ENCODE assay signal across 12 mouse cellular contexts in genomic region chr5:31595868-31596267, GRCm38 (mm10). TPM values are rescaled to one million over a fixed set of nuclear protein-coding genes. Genes with fewer than 3 reads are reported as not detected.
DNase-seq lines count a peak whose midpoint lies in the region; ATAC-seq and TF ChIP-seq lines count a peak whose summit lies in the region.
"Had no signal": no experiment of that assay in that cellular context is flagged by ENCODE, and none has a peak within 500 bp of the region (broad histone marks: within the 10 kb centered on the region; RNA-seq: fewer than 3 reads in every experiment).

No protein-coding gene starts in this region.

- no peak for TF ChIP-seq RAD21 in MEL (IDR thresholded peaks at IDR 0.05; ENCODE audit: low read depth, low read length)

- H3K4me3 ChIP-seq in heart, embryonic 13.5 days = no peak overlapping the region
- H3K4me3 ChIP-seq in liver, embryonic 11.5 days (ENCODE audit: low read depth, low read length) = peak overlapping the region; percentile 46
- peak overlapping the region; percentile 72 to 86 for H3K4me3 ChIP-seq in MEL (ENCODE audit: control insufficient read depth in 1 of 2, insufficient read depth in 1 of 2, low read depth in 2 of 2, low read length in 2 of 2)
- H3K4me3 ChIP-seq in olfactory bulb, adult 2 months (ENCODE audit: insufficient read depth, low read depth, low read length) = no peak overlapping the region

- peaks cover 20% of the 10 kb centered on the region for H3K4me1 ChIP-seq in heart, embryonic 13.5 days
- peaks cover 10% of the 10 kb centered on the region; the same call in 1 of the 2 replicates for H3K4me1 ChIP-seq in liver, embryonic 11.5 days (replicated peaks; ENCODE audit: control insufficient read depth, insufficient read depth, low read length)
- H3K4me1 ChIP-seq in MEL (ENCODE audit: control insufficient read depth in 1 of 2, insufficient read depth in 2 of 2, low read length in 2 of 2) = peaks cover 4 to 44% of the 10 kb centered on the region in 2 experiments; a peak in 3 of 4 replicates
- H3K4me1 ChIP-seq in olfactory bulb, adult 2 months (ENCODE audit: control insufficient read depth, insufficient read depth, low read length) = peaks cover 14% of the 10 kb centered on the region

- no peak for DNase-seq in heart, postnatal 36 days
- no peak for DNase-seq in liver, embryonic 11.5 days (ENCODE audit: low spot score)
- DNase-seq in liver (no peak), MEL (ENCODE audit: low read depth, low spot score) (peak; percentile 74)
- no peak for DNase-seq in ovary, postnatal 14 days (ENCODE audit: low spot score)
- no peak for DNase-seq in adrenal gland, postnatal 36 days

- peak in 1 of 3 experiments; percentile 13; a peak in 2 of 6 replicates for TF ChIP-seq CTCF in MEL (IDR thresholded peaks at IDR 0.05 in 2 of 3, conservative IDR thresholded peaks at IDR 0.05 in 1 of 3; ENCODE audit: control insufficient read depth in 1 of 3, insufficient read depth in 1 of 3, low read depth in 2 of 3, low read length in 3 of 3, poor library complexity in 1 of 3, severe bottlenecking in 1 of 3)
- TF ChIP-seq CTCF in olfactory bulb, adult 2 months (IDR thresholded peaks at IDR 0.05; ENCODE audit: insufficient read depth, low read depth, low read length) = no peak

- H3K9ac ChIP-seq in heart, embryonic 13.5 days = peak overlapping the region; percentile 81; the same call in 1 of the 2 replicates
- H3K9ac ChIP-seq in liver, embryonic 11.5 days (ENCODE audit: low read depth, low read length) = no peak overlapping the region
- peak overlapping the region; percentile 81 for H3K9ac ChIP-seq in MEL (ENCODE audit: control insufficient read depth, low read depth, low read length, poor library complexity, severe bottlenecking)

- WGBS in heart, embryonic 13.5 days = 59% methylated on average over 4 of the region's 4 CpGs
- WGBS in liver, embryonic 11.5 days = 59% methylated on average over 4 of the region's 4 CpGs
- 69% methylated on average over 4 of the region's 4 CpGs for WGBS in olfactory bulb, adult 2 months

- no peak for TF ChIP-seq EP300 in MEL (IDR thresholded peaks at IDR 0.05; ENCODE audit: low read depth in 1 of 2, low read length in 2 of 2)

- peaks cover 31% of the 10 kb centered on the region for H3K79me2 ChIP-seq in MEL (ENCODE audit: control insufficient read depth, insufficient read depth, low read length, poor library complexity)

- ATAC-seq in heart, embryonic 13.5 days (ENCODE audit: extremely low read depth, insufficient number of reproducible peaks, low FRiP score, low TSS enrichment) = no peak
- no peak for ATAC-seq in liver, embryonic 11.5 days (replicated peaks; ENCODE audit: low FRiP score)

- H3K27me3 ChIP-seq in heart, embryonic 13.5 days (replicated peaks) = no peaks in the 10 kb centered on the region
- no peaks in the 10 kb centered on the region for H3K27me3 ChIP-seq in liver, embryonic 11.5 days (replicated peaks; ENCODE audit: control insufficient read depth, insufficient read depth, low read length)
- no peaks in the 10 kb centered on the region for H3K27me3 ChIP-seq in MEL (ENCODE audit: control insufficient read depth in 1 of 2, insufficient read depth in 2 of 2, low read length in 2 of 2)
- H3K27me3 ChIP-seq: CH12.LX; limb, embryonic 12.5 days; midbrain, embryonic 15.5 days had no signal

- no peak overlapping the region for H3K27ac ChIP-seq in heart, embryonic 13.5 days (replicated peaks)
- no peak overlapping the region for H3K27ac ChIP-seq in liver, embryonic 11.5 days (ENCODE audit: low read depth, low read length)
- peak overlapping the region; percentile 88 for H3K27ac ChIP-seq in MEL (ENCODE audit: control insufficient read depth, low read depth, low read length)
- H3K27ac ChIP-seq in olfactory bulb, adult 2 months (ENCODE audit: insufficient read depth, low read depth, low read length) = peak overlapping the region; percentile 83; the same call in 1 of the 2 replicates
- H3K27ac ChIP-seq: limb, embryonic 12.5 days; midbrain, embryonic 15.5 days; neural tube, embryonic 12.5 days had no signal

- intact Hi-C loops in heart, postnatal 36 days (cut with DNase I) = loop anchor here (2.0 kb wide), 2 partner anchors 25 to 33 kb away; no protein-coding TSS in a partner anchor

- no peaks in the 10 kb centered on the region for H3K9me3 ChIP-seq in heart, embryonic 13.5 days
- no peaks in the 10 kb centered on the region for H3K9me3 ChIP-seq in liver, embryonic 11.5 days (ENCODE audit: control insufficient read depth, low read length)
- H3K9me3 ChIP-seq in MEL (replicated peaks; ENCODE audit: insufficient read depth, low read length) = no peaks in the 10 kb centered on the region
- H3K9me3 ChIP-seq: limb, embryonic 12.5 days; midbrain, embryonic 15.5 days; neural tube, embryonic 12.5 days had no signal

- H3K36me3 ChIP-seq in heart, embryonic 13.5 days = no peaks in the 10 kb centered on the region
- no peaks in the 10 kb centered on the region for H3K36me3 ChIP-seq in liver, embryonic 11.5 days (ENCODE audit: control insufficient read depth, insufficient read depth, low read length)
- peaks cover 0 to 34% of the 10 kb centered on the region in 2 experiments; a peak in 2 of 4 replicates for H3K36me3 ChIP-seq in MEL (ENCODE audit: control insufficient read depth in 1 of 2, insufficient read depth in 2 of 2, low read length in 2 of 2)
- H3K36me3 ChIP-seq: limb, embryonic 12.5 days; midbrain, embryonic 15.5 days; neural tube, embryonic 12.5 days had no signal

- no peak for TF ChIP-seq POLR2A in MEL (IDR thresholded peaks at IDR 0.05; ENCODE audit: control insufficient read depth in 1 of 2, insufficient read depth in 1 of 2, low read depth in 1 of 2, low read length in 2 of 2, poor library complexity in 1 of 2)
- TF ChIP-seq POLR2A in olfactory bulb, adult 2 months (IDR thresholded peaks at IDR 0.05; ENCODE audit: insufficient read depth, low read depth, low read length) = no peak

- H3K4me2 ChIP-seq in heart, embryonic 13.5 days = peak overlapping the region; percentile 88
- H3K4me2 ChIP-seq in liver, embryonic 11.5 days = peak overlapping the region; percentile 82

TF ChIP-seq in MEL, 35 proteins besides CTCF, POLR2A, EP300 and RAD21:
- TF ChIP-seq SIN3A (IDR thresholded peaks at IDR 0.05; ENCODE audit: low read length) = no peak
- TF ChIP-seq BHLHE40 (IDR thresholded peaks at IDR 0.05; ENCODE audit: borderline replicate concordance, low read depth, low read length) = no peak
- no peak for TF ChIP-seq NELFE (IDR thresholded peaks at IDR 0.05; ENCODE audit: low read depth, low read length)
- TF ChIP-seq MAX (IDR thresholded peaks at IDR 0.05; ENCODE audit: low read length) = no peak

RNA-seq across cellular contexts. Expression of gene Mrpl33, which starts 0.9 kb away (rescaled TPM):
- 381 and 421 TPM in 2 replicates for polyA plus RNA-seq in heart, embryonic 13.5 days (2015; fragmentation: Nextera tagmentation; extraction: Ambion mirVana)
- total RNA-seq in heart, postnatal 36 days (2021) = 100 to 1,000 TPM; 314 to 335 TPM
- polyA plus RNA-seq in liver, embryonic 11.5 days (2014; fragmentation: Nextera tagmentation; extraction: Ambion mirVana) = 277 and 300 TPM in 2 replicates
- 239 and 249 TPM in 2 replicates for total RNA-seq in MEL (2012; rRNA removed)
- polyA plus RNA-seq in MEL (2012; ENCODE audit: insufficient read depth in 1 of 2, insufficient read length in 2 of 2, low read depth in 1 of 2, low replicate concordance in 2 of 2, missing spikeins in 1 of 2) = 100 to 1,000 TPM in 1 of 2 experiments, not detected in 1; 158 TPM
- not detected in 2 replicates for polyA plus RNA-seq in olfactory bulb, adult 2 months (2012; ENCODE audit: insufficient read depth, insufficient read length, low replicate concordance, missing spikeins)
- total RNA-seq in adrenal gland, postnatal 36 days (2021) = 100 to 1,000 TPM; 292 to 420 TPM

Comparison
In these comparisons a context has a peak if more than half of its experiments do, and no peak if none do; other contexts are left out.
1. H3K27ac ChIP-seq: peak in MEL (single experiment) and olfactory bulb, adult 2 months (single experiment); none in heart, embryonic 13.5 days (single experiment) and liver, embryonic 11.5 days (single experiment).
2. H3K4me3 ChIP-seq: peak in liver, embryonic 11.5 days (single experiment) and MEL (2 of 2); none in heart, embryonic 13.5 days (single experiment) and olfactory bulb, adult 2 months (single experiment).